Mouse (Mus musculus): ENCODE measurements around the gene Mgme1.
A peak's percentile ranks its signal among the peaks of the same experiment; 100 is the strongest.

Mgme1 gene

GRCm38 (mm10) chr2:144305721-144306294 is 35.3 kb downstream of the Mgme1 start:
- no peak for DNase-seq (ENCODE audit: low read depth, low spot score)

DNA sequence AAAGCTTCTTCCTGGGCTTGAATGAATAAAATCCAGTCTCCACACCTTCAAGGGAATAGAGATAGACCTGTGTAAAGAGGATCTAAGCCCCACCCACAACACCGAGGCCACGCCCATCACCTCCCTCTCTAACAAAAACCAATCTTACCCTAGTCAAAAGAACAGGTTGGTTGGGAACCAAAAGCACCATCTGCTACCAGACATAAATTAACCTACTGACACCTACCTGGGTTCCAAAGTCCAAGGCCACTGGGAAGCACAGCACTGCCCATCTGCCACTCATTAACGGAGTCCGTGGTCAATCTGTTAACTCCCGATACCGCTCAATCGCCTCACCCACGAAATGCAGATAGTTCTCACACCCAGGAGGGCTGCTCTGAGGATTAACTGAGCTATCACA is 38.1 kb downstream of the Mgme1 start:
- DNase-seq (ENCODE audit: low read depth, low spot score), result no peak

- no peak for DNase-seq (ENCODE audit: low read depth, low spot score)
These were observed 39.8 kb downstream of the Mgme1 start for GRCm38 (mm10) chr2:144310273-144310672.

DNA sequence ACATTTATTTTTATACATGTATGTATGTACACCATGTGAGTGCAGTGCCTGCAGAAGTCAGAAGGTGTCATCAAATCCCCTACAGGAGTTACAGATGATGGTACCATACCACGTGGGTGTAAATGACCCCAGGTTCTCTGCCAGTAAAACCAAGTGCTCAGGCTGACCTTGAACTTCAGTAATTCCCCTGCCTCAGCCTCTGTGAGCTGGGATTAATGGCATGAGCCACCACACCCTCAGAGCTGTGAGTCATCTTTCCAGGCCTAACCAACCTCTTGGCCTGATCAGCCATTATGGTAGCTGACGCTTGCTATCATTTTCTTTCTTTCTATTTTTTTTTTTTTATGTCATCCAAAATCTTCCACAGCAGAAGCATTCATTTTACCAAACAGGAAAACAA is 40.9 kb downstream of the Mgme1 start:
- peak; percentile 70 for DNase-seq (ENCODE audit: low read depth, low spot score)

DNA sequence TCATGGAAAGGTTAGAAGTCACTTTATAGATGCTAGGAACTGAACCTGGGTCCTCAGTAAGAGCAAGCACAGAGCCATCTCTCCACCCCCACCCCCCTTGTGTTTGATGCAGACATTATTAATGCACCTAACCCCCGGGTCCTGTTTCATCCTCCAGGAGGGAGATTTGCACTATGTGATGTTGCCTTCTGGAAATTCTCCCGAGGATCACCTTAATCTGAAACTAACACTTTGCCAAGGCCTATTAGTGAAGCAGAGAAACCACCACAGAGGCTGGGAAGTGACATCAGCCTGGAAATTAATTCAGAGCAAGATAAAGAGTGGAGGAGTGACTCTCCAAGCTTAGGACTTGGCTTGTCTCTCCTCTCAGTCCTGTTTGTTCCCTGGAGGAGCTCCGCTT is 53.8 kb downstream of the Mgme1 start:
- DNase-seq (ENCODE audit: low read depth, low spot score), result no peak

GRCm38 (mm10) chr2:144329451-144329850 is 59.0 kb downstream of the Mgme1 start:
- DNase-seq (ENCODE audit: low read depth, low spot score), result no peak

DNA sequence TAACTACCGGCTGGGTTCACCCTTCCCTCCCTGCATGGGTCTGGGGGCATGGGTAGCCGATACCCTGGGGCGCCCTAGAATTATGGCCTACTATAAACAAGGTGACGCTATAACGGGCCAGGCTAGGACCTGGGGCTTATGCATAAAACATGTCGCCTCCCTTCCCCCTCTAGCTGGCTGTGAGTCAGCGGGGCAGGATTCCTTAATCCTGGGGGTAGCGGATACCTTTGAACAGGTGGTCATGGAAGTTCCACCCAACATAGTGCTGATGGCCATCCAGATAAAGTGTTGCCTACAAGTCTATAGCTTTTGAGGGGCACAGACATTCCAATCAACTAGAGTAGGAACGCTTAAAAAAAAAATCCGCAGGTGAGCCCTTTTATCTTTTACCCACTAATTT is 59.5 kb downstream of the Mgme1 start:
- DNase-seq (ENCODE audit: low read depth, low spot score), result no peak

- no peak for DNase-seq (ENCODE audit: low read depth, low spot score)
These were observed 60.0 kb downstream of the Mgme1 start for GRCm38 (mm10) chr2:144330352-144330959.

Measured in 3T3-L1 (cell line).